Mouse (Mus musculus): ENCODE data around the gene Tedc1. TPM values are rescaled to one million over a fixed set of nuclear protein-coding genes. Genes with fewer than 3 reads are reported as not detected.

Gene Tedc1
- polyA plus RNA-seq, 1 experiment = 16.8 TPM

DNA sequence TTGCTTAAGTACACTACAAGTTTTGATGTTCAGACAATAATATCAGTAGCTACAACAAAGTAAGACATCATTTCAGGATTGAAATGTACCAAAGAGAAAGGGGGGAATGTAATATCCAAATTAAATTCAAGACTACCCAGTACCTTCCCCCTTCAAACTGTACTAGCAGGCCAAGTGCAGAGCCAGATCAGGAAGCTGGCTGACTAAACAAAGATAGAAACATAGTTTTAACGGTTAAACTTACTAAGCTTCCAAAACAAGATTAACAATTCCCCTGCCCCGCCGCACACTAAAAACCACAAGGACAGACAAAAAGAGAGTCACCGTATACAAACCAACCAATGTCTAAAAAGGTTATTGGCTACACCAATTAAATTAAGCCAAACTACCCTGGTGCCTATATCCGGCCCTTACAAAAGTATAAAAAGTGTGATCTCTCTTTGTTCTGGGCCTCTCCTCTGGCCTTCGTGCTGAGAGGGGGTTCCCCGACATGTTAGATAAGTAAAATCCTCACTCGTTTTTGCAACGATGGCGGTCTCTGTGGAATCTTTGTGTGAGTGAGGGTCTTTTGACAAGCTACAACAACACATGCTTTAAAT is 56.2 kb downstream of the Tedc1 start:
- no peaks in the 10 kb centered on the region for H3K36me3 ChIP-seq (ENCODE audit: control insufficient read depth, insufficient read depth, low read length)
- H3K27ac ChIP-seq (ENCODE audit: insufficient read depth, low read length) = no peak overlapping the region
- no peaks in the 10 kb centered on the region for H3K4me1 ChIP-seq (ENCODE audit: control insufficient read depth, insufficient read depth, insufficient read length)
- WGBS = 53% methylated on average over 10 of the region's 10 CpGs
- no peak overlapping the region for H3K4me3 ChIP-seq (ENCODE audit: extremely low read depth, insufficient read depth, insufficient read length)
- DNase-seq (ENCODE audit: low read depth in 1 of 2, low spot score in 2 of 2) = no peak
- TF ChIP-seq POLR2A (IDR thresholded peaks at IDR 0.05; ENCODE audit: low read depth, low read length) (no peak), CTCF (IDR thresholded peaks at IDR 0.05; ENCODE audit: extremely low read depth, insufficient read depth, insufficient read length, insufficient replicate concordance) (no peak)
- no peaks in the 10 kb centered on the region for H3K27me3 ChIP-seq (ENCODE audit: control insufficient read depth, insufficient read depth, low read length)

DNA sequence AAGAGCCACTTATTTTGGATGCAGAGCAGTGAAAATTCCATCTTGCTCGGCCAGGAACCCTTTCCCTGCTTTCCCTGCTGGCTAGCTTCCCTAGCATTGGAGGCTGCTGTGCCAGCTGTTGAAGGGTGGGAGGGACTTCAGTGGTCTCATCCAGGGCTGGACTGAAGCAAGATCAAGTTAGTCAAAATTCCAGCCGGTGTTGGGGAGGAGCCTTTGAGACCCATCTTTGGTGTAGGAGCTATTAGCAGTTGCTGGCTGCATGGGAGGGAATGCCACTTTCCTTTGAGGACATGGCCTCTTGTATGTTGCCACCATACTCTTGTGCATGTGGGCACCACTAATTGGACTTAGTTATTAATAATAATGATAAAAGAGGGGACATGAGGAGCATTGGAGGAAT is 57.0 kb downstream of the Tedc1 start:
- no peak for TF ChIP-seq POLR2A (IDR thresholded peaks at IDR 0.05; ENCODE audit: low read depth, low read length)
- TF ChIP-seq CTCF (IDR thresholded peaks at IDR 0.05; ENCODE audit: extremely low read depth, insufficient read depth, insufficient read length, insufficient replicate concordance) = no peak
- 81% methylated on average over 2 of the region's 2 CpGs for WGBS
- H3K27me3 ChIP-seq (ENCODE audit: control insufficient read depth, insufficient read depth, low read length) = no peaks in the 10 kb centered on the region

GRCm38 (mm10) chr12:113214072-113214808 is 58.0 kb downstream of the Tedc1 start:
- no peaks in the 10 kb centered on the region for H3K4me1 ChIP-seq (ENCODE audit: control insufficient read depth, insufficient read depth, insufficient read length)
- 93% methylated on average over 25 of the region's 25 CpGs for WGBS
- TF ChIP-seq POLR2A (IDR thresholded peaks at IDR 0.05; ENCODE audit: low read depth, low read length) (no peak), CTCF (IDR thresholded peaks at IDR 0.05; ENCODE audit: extremely low read depth, insufficient read depth, insufficient read length, insufficient replicate concordance) (no peak)

More for the DNA sequence above, 57.0 kb downstream of the Tedc1 start:
- Histone ChIP-seq H3K4me3 (ENCODE audit: extremely low read depth, insufficient read depth, insufficient read length) (no peak overlapping the region), H3K4me1 (ENCODE audit: control insufficient read depth, insufficient read depth, insufficient read length) (no peaks in the 10 kb centered on the region), H3K36me3 (ENCODE audit: control insufficient read depth, insufficient read depth, low read length) (no peaks in the 10 kb centered on the region), H3K27ac (ENCODE audit: insufficient read depth, low read length) (no peak overlapping the region)
- DNase-seq (ENCODE audit: low read depth in 1 of 2, low spot score in 2 of 2) = no peak

DNA sequence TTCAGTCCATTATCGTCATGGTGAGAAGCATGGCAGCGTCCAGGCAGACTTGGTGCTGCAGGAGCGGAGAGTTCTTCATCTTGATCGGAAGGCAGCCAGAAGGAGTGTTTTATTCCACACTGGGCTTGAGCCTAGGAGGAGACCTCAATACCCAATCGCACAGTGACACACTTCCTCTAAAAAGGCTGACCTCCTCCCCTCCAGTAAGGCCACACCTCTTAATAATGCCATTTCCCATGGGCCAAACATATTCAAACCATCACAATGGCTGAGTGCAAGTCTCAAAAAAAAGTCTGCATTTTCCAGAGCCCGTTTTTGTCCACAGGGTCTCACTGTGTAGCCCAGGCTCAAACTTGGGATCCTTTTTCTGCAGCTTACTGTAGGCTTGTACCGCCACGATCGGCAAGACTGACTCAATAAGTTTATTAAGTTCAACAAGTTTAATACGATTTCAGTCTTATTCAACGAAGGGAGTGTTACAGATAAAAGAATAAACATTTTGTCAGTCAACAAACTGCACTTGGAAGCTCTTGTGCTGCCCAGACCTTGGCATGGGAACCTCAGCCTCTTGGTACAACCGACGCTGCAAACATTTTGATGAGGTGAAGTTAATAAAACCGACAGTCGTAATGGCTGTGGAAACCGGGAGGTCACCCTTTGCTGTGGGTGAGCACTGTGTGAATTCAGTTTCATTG is 58.9 kb downstream of the Tedc1 start:
- WGBS = 87% methylated on average over 16 of the region's 16 CpGs
- Histone ChIP-seq H3K4me3 (ENCODE audit: extremely low read depth, insufficient read depth, insufficient read length) (no peak overlapping the region), H3K4me1 (ENCODE audit: control insufficient read depth, insufficient read depth, insufficient read length) (no peaks in the 10 kb centered on the region), H3K36me3 (ENCODE audit: control insufficient read depth, insufficient read depth, low read length) (no peaks in the 10 kb centered on the region), H3K27me3 (ENCODE audit: control insufficient read depth, insufficient read depth, low read length) (no peaks in the 10 kb centered on the region), H3K27ac (ENCODE audit: insufficient read depth, low read length) (no peak overlapping the region)
- TF ChIP-seq CTCF (IDR thresholded peaks at IDR 0.05; ENCODE audit: extremely low read depth, insufficient read depth, insufficient read length, insufficient replicate concordance) (no peak), POLR2A (IDR thresholded peaks at IDR 0.05; ENCODE audit: low read depth, low read length) (no peak)
- DNase-seq (ENCODE audit: low read depth in 1 of 2, low spot score in 2 of 2) = no peak

More at GRCm38 (mm10) chr12:113214072-113214808, 58.0 kb downstream of the Tedc1 start:
- no peak for DNase-seq (ENCODE audit: low read depth in 1 of 2, low spot score in 2 of 2)
- H3K36me3 ChIP-seq (ENCODE audit: control insufficient read depth, insufficient read depth, low read length) = no peaks in the 10 kb centered on the region
- H3K27ac ChIP-seq (ENCODE audit: insufficient read depth, low read length) = no peak overlapping the region
- H3K27me3 ChIP-seq (ENCODE audit: control insufficient read depth, insufficient read depth, low read length) = no peaks in the 10 kb centered on the region
- no peak overlapping the region for H3K4me3 ChIP-seq (ENCODE audit: extremely low read depth, insufficient read depth, insufficient read length)

Other genes with a start within 250 kb of the Tedc1 start
- 7.8 and 8.6 TPM in 2 replicates for gene Jag2, start 226.6 kb upstream of the Tedc1 start, polyA plus RNA-seq (2012; rRNA removed)
- gene Nudt14, start 214.3 kb upstream of the Tedc1 start, polyA plus RNA-seq (2012; rRNA removed) = 25.4 and 28.8 TPM in 2 replicates
- gene Btbd6, start 179.9 kb upstream of the Tedc1 start, polyA plus RNA-seq (2012; rRNA removed) = 22.3 and 61.1 TPM in 2 replicates
- gene Brf1, start 155.7 kb upstream of the Tedc1 start, polyA plus RNA-seq (2012; rRNA removed) = 127 and 186 TPM in 2 replicates
- 29.1 and 38.6 TPM in 2 replicates for gene Pacs2, start 141.9 kb upstream of the Tedc1 start, polyA plus RNA-seq (2012; rRNA removed)
- gene Tex22, start 81.9 kb upstream of the Tedc1 start, polyA plus RNA-seq (2012; rRNA removed) = 0.20 and 0.48 TPM in 2 replicates
- gene Mta1, start 58.1 kb upstream of the Tedc1 start, polyA plus RNA-seq (2012; rRNA removed) = 55.6 and 77.7 TPM in 2 replicates
- 137 and 141 TPM in 2 replicates for gene Crip2, start 16.2 kb upstream of the Tedc1 start, polyA plus RNA-seq (2012; rRNA removed)
- gene Crip1, start 10.1 kb upstream of the Tedc1 start, polyA plus RNA-seq (2012; rRNA removed) = 414 and 544 TPM in 2 replicates
- 1.7 and 2.1 TPM in 2 replicates for gene Tmem121, start 29.5 kb downstream of the Tedc1 start, polyA plus RNA-seq (2012; rRNA removed)

Measured in spleen, adult 2 months (tissue).